Mouse (Mus musculus) MEL (cell line): Measurements from ENCODE around the gene Mcrip2. TPM values are rescaled to one million over a fixed set of nuclear protein-coding genes. Genes with fewer than 3 reads are reported as not detected.

Experiments used
- DNase-seq: peaks from one replicate; pipeline ENCODE4 v3.0.0; 2011; ENCODE audit warnings: low read depth, low spot score
- H3K27ac ChIP-seq: 2 replicates; pipeline ENCODE4 v1.5.1; 2012; ENCODE audit warnings: low read depth, mild to moderate bottlenecking, control low read depth, low read length, moderate library complexity; ENCODE audit not compliant: control insufficient read depth
- H3K27me3 ChIP-seq, 2 experiments: fragments of 150-350 bp in 1 of 2; sonication (generic) in 1 of 2; 2 replicates each; pipeline ENCODE4 v1.6.1; 2012; ENCODE audit warnings: low read length in 2 of 2, mild to moderate bottlenecking in 2 of 2, improper control_type of control experiment in 1 of 2, moderate library complexity in 1 of 2; ENCODE audit not compliant: insufficient read depth in 2 of 2, control insufficient read depth in 1 of 2
- H3K36me3 ChIP-seq, 2 experiments: 2 replicates each; pipeline ENCODE4 v1.6.1; 2012 to 2014; ENCODE audit warnings: low read length in 2 of 2, improper control_type of control experiment in 1 of 2, inconsistent platforms in 1 of 2, mild to moderate bottlenecking in 1 of 2; ENCODE audit not compliant: insufficient read depth in 2 of 2, control insufficient read depth in 1 of 2
- H3K4me1 ChIP-seq, 2 experiments: fragments of 150-350 bp in 1 of 2; sonication (generic) in 1 of 2; 2 replicates each; pipeline ENCODE4 v1.6.1; 2012; ENCODE audit warnings: low read length in 2 of 2, improper control_type of control experiment in 1 of 2, mild to moderate bottlenecking in 1 of 2; ENCODE audit not compliant: insufficient read depth in 2 of 2, control insufficient read depth in 1 of 2
- H3K4me3 ChIP-seq, 2 experiments: fragments of 150-350 bp in 1 of 2; sonication (generic) in 1 of 2; 2 replicates each; pipeline ENCODE4 v1.5.1; 2012; ENCODE audit warnings: low read depth in 2 of 2, low read length in 2 of 2, mild to moderate bottlenecking in 2 of 2, moderate library complexity in 2 of 2, control low read depth in 1 of 2, improper control_type of control experiment in 1 of 2; ENCODE audit not compliant: control insufficient read depth in 1 of 2, insufficient read depth in 1 of 2
- H3K79me2 ChIP-seq: 2 replicates; pipeline ENCODE4 v1.6.1; 2012; ENCODE audit warnings: mild to moderate bottlenecking, low read length, moderate library complexity; ENCODE audit not compliant: control insufficient read depth, poor library complexity, insufficient read depth
- H3K9ac ChIP-seq: 2 replicates; pipeline ENCODE4 v1.6.1; 2012; ENCODE audit warnings: low read depth, mild to moderate bottlenecking, control low read depth, low read length, moderate library complexity; ENCODE audit not compliant: control insufficient read depth, poor library complexity, severe bottlenecking
- H3K9me3 ChIP-seq: fragments of 150-350 bp; sonication (generic); replicated peaks from 2 replicates; pipeline ENCODE4 v1.6.1; 2012; ENCODE audit warnings: mild to moderate bottlenecking, low read length, improper control_type of control experiment, moderate library complexity; ENCODE audit not compliant: insufficient read depth
- CHD1 ChIP-seq: IDR thresholded peaks from 2 replicates; pipeline ENCODE4 v1.6.1; 2012; ENCODE audit warnings: low read depth, mild to moderate bottlenecking, inconsistent platforms, low read length, improper control_type of control experiment
- CTCF ChIP-seq, 3 experiments: IDR thresholded peaks in 2 of 3; conservative IDR thresholded peaks in 1 of 3; 2 replicates each; pipeline ENCODE4 v1.5.1; 2011 to 2012; ENCODE audit warnings: low read length in 3 of 3, low read depth in 2 of 3, mild to moderate bottlenecking in 2 of 3, improper control_type of control experiment in 1 of 3, inconsistent platforms in 1 of 3, mixed read lengths in 1 of 3, moderate library complexity in 1 of 3; ENCODE audit not compliant: control insufficient read depth in 1 of 3, insufficient read depth in 1 of 3, poor library complexity in 1 of 3, severe bottlenecking in 1 of 3
- E2F4 ChIP-seq: IDR thresholded peaks from 2 replicates; pipeline ENCODE4 v1.6.1; 2011; ENCODE audit warnings: low read depth, low read length, improper control_type of control experiment, borderline replicate concordance
- ELF1 ChIP-seq: IDR thresholded peaks from 2 replicates; pipeline ENCODE4 v1.6.1; 2014; ENCODE audit warnings: low read depth, mild to moderate bottlenecking, inconsistent platforms, low read length, improper control_type of control experiment, moderate library complexity
- ETS1 ChIP-seq: IDR thresholded peaks from 2 replicates; pipeline ENCODE4 v1.6.1; 2012; ENCODE audit warnings: low read depth, mild to moderate bottlenecking, inconsistent platforms, low read length, improper control_type of control experiment, moderate library complexity
- GABPA ChIP-seq: IDR thresholded peaks from 2 replicates; pipeline ENCODE4 v1.6.1; 2012; ENCODE audit warnings: low read depth, mild to moderate bottlenecking, inconsistent platforms, low read length, improper control_type of control experiment, moderate library complexity
- GATA1 ChIP-seq: IDR thresholded peaks from 2 replicates; pipeline ENCODE4 v1.6.1; 2011; ENCODE audit warnings: low read depth, low read length, improper control_type of control experiment
- HCFC1 ChIP-seq: IDR thresholded peaks from 2 replicates; pipeline ENCODE4 v1.6.1; 2012; ENCODE audit warnings: low read depth, mild to moderate bottlenecking, inconsistent platforms, low read length, improper control_type of control experiment, moderate library complexity
- MAFK ChIP-seq: IDR thresholded peaks from 2 replicates; pipeline ENCODE4 v1.6.1; 2011; ENCODE audit warnings: low read depth, mild to moderate bottlenecking, low read length, improper control_type of control experiment, borderline replicate concordance
- MAX ChIP-seq: IDR thresholded peaks from 2 replicates; pipeline ENCODE4 v1.6.1; 2011; ENCODE audit warnings: low read length, improper control_type of control experiment
- MEF2A ChIP-seq: IDR thresholded peaks from 2 replicates; pipeline ENCODE4 v1.6.1; 2014; ENCODE audit warnings: low read depth, mild to moderate bottlenecking, inconsistent platforms, low read length, improper control_type of control experiment; ENCODE audit not compliant: poor library complexity, insufficient replicate concordance, severe bottlenecking; ENCODE audit errors: extremely low read depth
- NRF1 ChIP-seq: IDR thresholded peaks from 2 replicates; pipeline ENCODE4 v1.6.1; 2014; ENCODE audit warnings: low read depth, mild to moderate bottlenecking, inconsistent platforms, low read length, improper control_type of control experiment, moderate library complexity; ENCODE audit not compliant: poor library complexity, insufficient read depth, severe bottlenecking
- POLR2AphosphoS2 ChIP-seq: IDR thresholded peaks from 2 replicates; pipeline ENCODE4 v1.6.1; 2011; ENCODE audit warnings: low read length, improper control_type of control experiment
- RAD21 ChIP-seq: IDR thresholded peaks from 2 replicates; pipeline ENCODE4 v1.6.1; 2011; ENCODE audit warnings: mild to moderate bottlenecking, low read depth, low read length, improper control_type of control experiment
- RCOR1 ChIP-seq: IDR thresholded peaks from 2 replicates; pipeline ENCODE4 v1.6.1; 2012; ENCODE audit warnings: low read depth, mild to moderate bottlenecking, inconsistent platforms, low read length, improper control_type of control experiment
- SIN3A ChIP-seq: IDR thresholded peaks from 2 replicates; pipeline ENCODE4 v1.6.1; 2012; ENCODE audit warnings: low read length, improper control_type of control experiment, inconsistent platforms
- TAL1 ChIP-seq: IDR thresholded peaks from 2 replicates; pipeline ENCODE4 v1.6.1; 2012; ENCODE audit warnings: mild to moderate bottlenecking, inconsistent platforms, low read length, moderate library complexity, mixed read lengths
- TCF12 ChIP-seq: IDR thresholded peaks from 2 replicates; pipeline ENCODE4 v1.6.1; 2014; ENCODE audit warnings: low read depth, mild to moderate bottlenecking, inconsistent platforms, low read length, improper control_type of control experiment, moderate library complexity
- UBTF ChIP-seq: IDR thresholded peaks from 2 replicates; pipeline ENCODE4 v1.6.1; 2012; ENCODE audit warnings: low read depth, mild to moderate bottlenecking, inconsistent platforms, low read length, improper control_type of control experiment, moderate library complexity, borderline replicate concordance; ENCODE audit not compliant: insufficient read depth
- ZKSCAN1 ChIP-seq: IDR thresholded peaks from 2 replicates; pipeline ENCODE4 v1.6.1; 2012; ENCODE audit warnings: low read depth, mild to moderate bottlenecking, inconsistent platforms, low read length, improper control_type of control experiment, moderate library complexity
- ZMIZ1 ChIP-seq: IDR thresholded peaks from 2 replicates; pipeline ENCODE4 v1.6.1; 2012; ENCODE audit warnings: low read depth, mild to moderate bottlenecking, inconsistent platforms, low read length, improper control_type of control experiment, moderate library complexity
- polyA plus RNA-seq, 2 experiments: library from polyadenylated mRNA; stranded (reverse) in 1 of 2; unstranded in 1 of 2; fragments of >175 nt in 1 of 2; fragments of >200 nt in 1 of 2; gene quantifications; 2 replicates each; pipeline versions ENCODE4 v1.2.1 to v1.2.4; 2012; ENCODE audit warnings: low replicate concordance in 2 of 2, low read depth in 1 of 2; ENCODE audit not compliant: insufficient read length in 2 of 2, insufficient read depth in 1 of 2, missing spikeins in 1 of 2
- total RNA-seq: library from RNA; depleted of rRNA; stranded (reverse); fragments of 300-350 nt; gene quantifications from 2 replicates; pipeline ENCODE4 v1.2.3, GENCODE M21; 2012

Gene Mcrip2
- total and polyA plus RNA-seq, 3 experiments, result 88.9 to 281 (median 107) TPM

DNA sequence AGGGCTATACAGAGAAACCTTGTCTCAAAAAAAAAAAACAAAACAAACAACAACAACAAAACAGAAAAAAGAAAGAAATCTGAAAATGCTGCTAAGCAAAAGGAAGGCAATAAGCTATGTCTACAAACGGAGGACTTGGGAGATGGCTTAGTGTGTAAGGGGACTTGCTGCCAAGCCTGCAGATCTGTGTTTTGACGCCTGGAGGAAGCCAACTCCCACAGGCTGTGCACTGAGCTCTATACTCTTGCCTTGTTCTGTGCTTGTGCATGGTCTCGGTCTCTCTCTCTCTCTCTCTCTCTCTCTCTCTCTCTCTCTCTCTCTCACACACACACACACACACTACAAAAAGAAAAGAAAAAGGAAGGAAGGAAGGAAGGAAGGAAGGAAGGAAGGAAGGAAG lies 20.3 kb upstream of the Mcrip2 start:
- H3K27ac ChIP-seq, result no peak overlapping the region
- peaks cover 2% of the 10 kb centered on the region; the same call in 1 of the 2 replicates for H3K79me2 ChIP-seq
- H3K9me3 ChIP-seq, result no peaks in the 10 kb centered on the region
- no peak for DNase-seq
- no peak for TF ChIP-seq CHD1
- TF ChIP-seq ELF1, result no peak
- TF ChIP-seq RAD21, result no peak
- TF ChIP-seq UBTF, result no peak
- TF ChIP-seq POLR2AphosphoS2, result no peak
- TF ChIP-seq CTCF (IDR thresholded peaks at IDR 0.05 in 2 of 3, conservative IDR thresholded peaks at IDR 0.05 in 1 of 3; ENCODE audit: control insufficient read depth in 1 of 3, insufficient read depth in 1 of 3, low read depth in 2 of 3, low read length in 3 of 3, poor library complexity in 1 of 3, severe bottlenecking in 1 of 3), result no peak
- no peak for TF ChIP-seq ETS1
- no peak for TF ChIP-seq ZKSCAN1
- TF ChIP-seq RCOR1, result no peak
- TF ChIP-seq MAX, result no peak
- TF ChIP-seq GATA1, result no peak
- no peak for TF ChIP-seq E2F4
- TF ChIP-seq MEF2A, result no peak
- TF ChIP-seq MAFK, result no peak
- TF ChIP-seq TAL1, result no peak
- TF ChIP-seq HCFC1, result no peak
- TF ChIP-seq, all 39 proteins: peak for 0
- no peak overlapping the region for H3K4me3 ChIP-seq
- no peaks in the 10 kb centered on the region for H3K27me3 ChIP-seq
- no peak overlapping the region for H3K9ac ChIP-seq
- H3K36me3 ChIP-seq, result peaks cover 0 to 4% of the 10 kb centered on the region in 2 experiments; a peak in 1 of 4 replicates
- H3K4me1 ChIP-seq, result 0 out of 4 replicates have a peak, but pooled peaks cover 0 to 6% of the 10 kb centered on the region in 2 experiments

DNA sequence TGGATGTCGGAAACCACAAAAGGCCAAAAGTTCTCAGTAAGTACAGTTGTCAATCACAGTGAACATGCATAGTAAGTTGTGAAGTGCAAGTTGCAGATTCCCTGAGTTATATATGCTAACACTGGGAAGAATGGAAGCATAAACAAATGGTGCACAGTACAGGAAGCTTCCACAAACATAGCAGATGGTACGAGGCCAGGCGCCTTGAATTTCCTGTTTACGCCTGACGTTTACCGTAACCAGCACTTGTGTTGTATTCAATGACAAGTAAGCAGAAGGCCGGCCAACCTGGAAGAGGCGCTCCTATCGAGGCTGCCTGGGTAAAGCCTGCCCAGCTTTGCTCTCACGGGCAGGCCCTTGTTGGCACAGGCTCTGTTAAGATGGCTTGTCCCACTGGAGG lies 18.9 kb upstream of the Mcrip2 start:
- Histone ChIP-seq H3K4me1 (0 out of 4 replicates have a peak, but pooled peaks cover 0 to 6% of the 10 kb centered on the region in 2 experiments), H3K4me3 (no peak overlapping the region), H3K79me2 (no peaks in the 10 kb centered on the region), H3K9me3 (no peaks in the 10 kb centered on the region), H3K27ac (no peak overlapping the region), H3K36me3 (peaks cover 0 to 4% of the 10 kb centered on the region in 2 experiments; a peak in 1 of 4 replicates), H3K9ac (no peak overlapping the region), H3K27me3 (no peaks in the 10 kb centered on the region)
- DNase-seq, result no peak
- TF ChIP-seq CTCF (IDR thresholded peaks at IDR 0.05 in 2 of 3, conservative IDR thresholded peaks at IDR 0.05 in 1 of 3; ENCODE audit: control insufficient read depth in 1 of 3, insufficient read depth in 1 of 3, low read depth in 2 of 3, low read length in 3 of 3, poor library complexity in 1 of 3, severe bottlenecking in 1 of 3) (no peak), SIN3A (no peak), GABPA (no peak), TCF12 (no peak), NRF1 (no peak), ZMIZ1 (no peak)
